Mouse (Mus musculus) C2C12 (cell line): ENCODE data around the gene Msi2. TPM values are rescaled to one million over a fixed set of nuclear protein-coding genes. Genes with fewer than 3 reads are reported as not detected.

ENCODE experiments used
- H3K27me3 ChIP-seq: one replicate; pipeline ENCODE4 v1.6.1; 2011; ENCODE audit not compliant: control insufficient read depth, insufficient read depth, insufficient read length
- H3K36me3 ChIP-seq: one replicate; pipeline ENCODE4 v1.6.1; 2011; ENCODE audit not compliant: control insufficient read depth, insufficient read depth
- H3K4me3 ChIP-seq: one replicate; pipeline ENCODE4 v1.5.1; 2011; ENCODE audit warnings: mild to moderate bottlenecking, control low read depth; ENCODE audit not compliant: poor library complexity, insufficient read depth, severe bottlenecking
- H3K79me2 ChIP-seq: one replicate; pipeline ENCODE4 v1.6.1; 2011; ENCODE audit not compliant: control insufficient read depth, insufficient read depth
- H3K79me3 ChIP-seq: one replicate; pipeline ENCODE4 v1.6.1; 2011; ENCODE audit warnings: low read depth, control low read depth
- H3ac ChIP-seq: one replicate; pipeline ENCODE3; 2011; ENCODE audit warnings: low read depth; ENCODE audit not compliant: control insufficient read depth, insufficient read length
- CEBPB ChIP-seq: IDR thresholded peaks from one replicate; pipeline ENCODE4 v1.6.1; 2011; ENCODE audit warnings: low read depth, mild to moderate bottlenecking, control low read depth, moderate library complexity
- CTCF ChIP-seq: IDR thresholded peaks from one replicate; pipeline ENCODE4 v1.5.1; 2011; ENCODE audit not compliant: control insufficient read depth, insufficient read depth, insufficient read length
- FOSL1 ChIP-seq: IDR thresholded peaks from one replicate; pipeline ENCODE4 v1.8.0; 2011; ENCODE audit warnings: mild to moderate bottlenecking, low read length; ENCODE audit not compliant: poor library complexity, insufficient read depth, severe bottlenecking
- MAX ChIP-seq: IDR thresholded peaks from one replicate; pipeline ENCODE4 v1.6.1; 2011; ENCODE audit warnings: mild to moderate bottlenecking, control low read depth
- MYOD1 ChIP-seq: IDR thresholded peaks from one replicate; pipeline ENCODE4 v1.6.1; 2011; ENCODE audit warnings: low read depth; ENCODE audit not compliant: control insufficient read depth, insufficient read length
- MYOG ChIP-seq: IDR thresholded peaks from one replicate; pipeline ENCODE4 v1.6.1; 2011; ENCODE audit not compliant: control insufficient read depth, insufficient read length; ENCODE audit errors: extremely low read depth
- USF1 ChIP-seq: IDR thresholded peaks from one replicate; pipeline ENCODE4 v1.6.1; 2011; ENCODE audit warnings: low read depth, mild to moderate bottlenecking, control low read depth, moderate library complexity
- polyA plus RNA-seq: library from polyadenylated mRNA; unstranded; fragments of >200 nt; fragmentation: generic; extraction: Trizol; gene quantifications from one replicate; pipeline ENCODE4 v1.2.1, GENCODE M21; 2012; ENCODE audit warnings: missing spikeins

Gene Msi2
- polyA plus RNA-seq, 1 experiment: 8.4 TPM

DNA sequence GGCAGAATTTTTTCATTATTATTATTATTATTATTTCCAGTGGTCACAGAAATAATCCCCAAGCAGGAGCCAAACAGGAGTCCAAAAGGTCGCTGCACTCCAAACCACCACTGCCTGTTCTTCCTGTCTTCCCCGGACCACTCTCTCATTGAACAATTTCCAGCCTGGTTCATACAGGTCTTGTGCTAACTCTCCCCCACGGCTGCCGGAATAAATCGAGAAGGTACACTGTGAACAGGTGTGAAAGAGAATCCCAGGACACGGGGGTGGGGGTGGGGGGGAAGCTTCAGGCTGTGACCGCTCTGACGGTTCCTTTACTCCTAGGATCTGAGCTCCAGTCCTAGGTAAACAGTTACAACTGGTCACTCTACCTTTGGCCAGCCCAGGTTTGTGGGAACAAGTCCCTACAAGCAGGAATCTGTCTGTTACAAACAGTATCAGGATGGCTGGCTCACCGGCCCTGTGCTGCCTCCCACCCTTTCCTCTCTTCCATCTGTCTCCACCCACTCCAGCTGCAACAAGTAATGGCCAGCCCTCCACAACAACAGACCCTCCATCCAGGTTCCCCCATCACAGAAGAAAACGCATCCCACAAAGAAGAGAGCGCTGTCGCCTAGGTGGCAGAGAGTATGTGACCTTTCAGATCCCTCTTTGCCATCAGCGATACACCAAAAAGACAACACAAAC is 136.1 kb downstream of the Msi2 start:
- no peaks in the 10 kb centered on the region for H3K27me3 ChIP-seq
- H3K79me2 ChIP-seq: peaks cover 40% of the 10 kb centered on the region
- H3ac ChIP-seq: peak overlapping the region; percentile 45
- H3K36me3 ChIP-seq: peaks cover 4% of the 10 kb centered on the region
- H3K79me3 ChIP-seq: peaks cover 4% of the 10 kb centered on the region
- TF ChIP-seq MAX: no peak
- TF ChIP-seq USF1: no peak
- no peak for TF ChIP-seq CTCF
- no peak overlapping the region for H3K4me3 ChIP-seq

DNA sequence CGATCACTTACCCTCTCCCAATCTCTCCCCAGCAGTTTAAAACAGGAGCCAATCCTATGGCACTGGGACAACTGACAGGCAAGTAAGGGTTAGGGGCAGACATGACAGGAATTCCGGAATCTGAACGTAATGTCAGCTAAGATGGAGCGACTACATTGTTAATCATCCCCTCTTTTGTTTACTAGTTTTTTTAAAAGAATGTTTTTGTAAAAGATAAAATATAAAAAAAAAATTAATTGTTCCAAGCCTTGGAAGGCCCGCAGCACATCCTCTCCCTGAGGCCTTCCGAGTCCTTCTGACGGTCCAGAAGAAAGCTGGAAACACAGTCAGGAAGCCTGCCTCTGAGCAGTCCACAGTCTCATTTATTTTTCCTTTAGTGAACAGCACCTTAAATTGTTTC is 136.9 kb downstream of the Msi2 start:
- Histone ChIP-seq H3K27me3 (no peaks in the 10 kb centered on the region), H3K36me3 (peaks cover 4% of the 10 kb centered on the region), H3ac (no peak overlapping the region), H3K79me2 (peaks cover 35% of the 10 kb centered on the region), H3K79me3 (peaks cover 4% of the 10 kb centered on the region), H3K4me3 (no peak overlapping the region)
- no peak for TF ChIP-seq FOSL1
- no peak for TF ChIP-seq MYOG
- no peak for TF ChIP-seq MAX
- no peak for TF ChIP-seq MYOD1
- TF ChIP-seq CTCF: no peak
- TF ChIP-seq CEBPB: no peak
- no peak for TF ChIP-seq USF1

DNA sequence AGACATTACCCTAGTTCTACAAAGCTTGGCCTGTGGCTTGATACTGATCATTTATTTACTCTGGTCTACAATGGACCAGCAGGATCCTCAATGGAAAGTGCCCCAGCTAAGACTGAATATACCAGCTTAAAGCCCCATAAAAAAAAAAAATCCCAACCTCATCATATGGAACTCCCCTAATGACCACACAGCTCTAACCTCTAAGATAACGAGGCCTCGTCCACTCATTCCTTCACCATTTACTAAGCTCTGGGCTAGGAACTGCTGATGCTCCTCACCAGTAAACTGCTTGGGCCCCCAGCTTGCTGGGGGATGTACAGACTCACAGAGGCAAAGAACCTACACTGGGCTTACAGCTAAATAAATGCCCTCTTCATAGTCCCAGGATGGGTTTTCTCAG is 139.6 kb downstream of the Msi2 start:
- Histone ChIP-seq H3K79me2 (peaks cover 18% of the 10 kb centered on the region), H3K36me3 (peaks cover 4% of the 10 kb centered on the region), H3K27me3 (no peaks in the 10 kb centered on the region), H3K4me3 (no peak overlapping the region), H3ac (no peak overlapping the region), H3K79me3 (no peaks in the 10 kb centered on the region)
- TF ChIP-seq MYOG (no peak), MYOD1 (no peak), FOSL1 (no peak), MAX (no peak), CTCF (no peak), USF1 (no peak), CEBPB (no peak)

DNA sequence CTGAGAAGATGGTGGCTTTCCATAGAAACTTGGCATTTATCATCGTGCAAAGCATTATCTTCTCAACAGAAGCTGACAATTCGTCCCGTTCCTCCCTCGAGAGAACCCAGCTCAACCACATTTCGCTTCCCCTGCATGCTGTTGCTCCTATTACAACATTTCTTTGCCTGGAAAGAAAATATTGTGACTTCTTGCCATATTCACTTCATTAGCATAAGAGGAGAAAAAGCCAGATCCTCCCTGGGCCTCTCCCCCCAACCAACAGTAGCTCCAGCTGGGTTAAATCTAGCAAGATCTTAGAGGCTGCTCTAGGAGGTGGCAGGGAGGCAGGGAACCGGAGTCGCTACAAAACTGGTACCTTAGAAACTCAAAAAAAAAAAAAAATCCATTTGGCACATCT is 141.2 kb downstream of the Msi2 start:
- Histone ChIP-seq H3K79me2 (peaks cover 18% of the 10 kb centered on the region), H3K4me3 (no peak overlapping the region), H3K79me3 (no peaks in the 10 kb centered on the region), H3ac (no peak overlapping the region), H3K36me3 (peaks cover 4% of the 10 kb centered on the region), H3K27me3 (no peaks in the 10 kb centered on the region)
- no peak for TF ChIP-seq MAX
- no peak for TF ChIP-seq USF1
- no peak for TF ChIP-seq CTCF
- no peak for TF ChIP-seq CEBPB
- TF ChIP-seq MYOD1: no peak
- TF ChIP-seq MYOG: no peak
- no peak for TF ChIP-seq FOSL1

DNA sequence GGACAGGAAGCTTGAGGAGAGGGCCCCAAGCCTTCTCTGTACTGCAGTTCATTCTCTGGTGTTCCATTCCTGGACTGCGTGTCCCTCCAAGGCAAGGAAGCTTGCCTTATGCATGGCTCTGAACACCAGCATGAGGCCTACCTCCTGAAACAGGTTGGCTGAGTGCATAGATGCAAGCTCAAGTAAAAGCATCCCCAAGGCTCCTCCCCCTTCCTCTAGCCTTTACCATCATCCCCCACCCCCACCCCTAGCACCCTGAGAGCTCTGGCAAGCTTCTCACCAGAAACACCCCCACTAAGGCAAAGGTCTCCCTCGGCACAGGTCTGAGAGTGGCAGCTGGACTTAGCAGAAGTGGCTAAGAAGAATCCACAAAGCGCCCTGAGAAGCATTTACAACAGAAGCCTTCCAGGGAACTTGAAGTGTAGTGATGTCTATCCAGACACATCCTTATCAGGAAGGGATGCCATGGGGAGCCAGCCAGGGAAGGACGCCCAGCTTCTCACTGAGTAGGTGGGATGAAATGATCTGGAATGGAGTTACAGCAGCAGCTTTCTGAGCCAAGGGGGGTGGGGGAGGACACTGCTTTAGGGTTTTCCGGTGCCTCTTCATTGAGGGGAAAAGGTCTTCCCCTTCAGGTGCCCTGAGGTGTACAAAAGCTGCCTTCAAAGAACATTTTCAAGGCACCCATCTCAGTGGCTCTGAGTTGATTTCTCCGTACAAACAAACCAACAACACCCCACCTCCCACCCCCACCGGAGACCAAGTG is 141.9 kb downstream of the Msi2 start:
- Histone ChIP-seq H3ac (no peak overlapping the region), H3K4me3 (no peak overlapping the region), H3K79me2 (peaks cover 17% of the 10 kb centered on the region), H3K79me3 (no peaks in the 10 kb centered on the region), H3K36me3 (peaks cover 4% of the 10 kb centered on the region), H3K27me3 (no peaks in the 10 kb centered on the region)
- TF ChIP-seq USF1 (no peak), FOSL1 (no peak), MYOD1 (no peak), MAX (no peak), MYOG (no peak), CEBPB (no peak), CTCF (no peak)
